Mouse (Mus musculus) cerebellum, adult 9-11 months (tissue): ENCODE measurements around the gene Olfr1124.
"Not testable (repeated sequence)": the region's sequence is repeated elsewhere in the genome, so short reads cannot be mapped to it uniquely, and the experiment has no call there.

ENCODE experiments used
- DNase-seq: peaks from one replicate; pipeline ENCODE4 v3.0.0; 2022

Olfr1124 gene

DNA sequence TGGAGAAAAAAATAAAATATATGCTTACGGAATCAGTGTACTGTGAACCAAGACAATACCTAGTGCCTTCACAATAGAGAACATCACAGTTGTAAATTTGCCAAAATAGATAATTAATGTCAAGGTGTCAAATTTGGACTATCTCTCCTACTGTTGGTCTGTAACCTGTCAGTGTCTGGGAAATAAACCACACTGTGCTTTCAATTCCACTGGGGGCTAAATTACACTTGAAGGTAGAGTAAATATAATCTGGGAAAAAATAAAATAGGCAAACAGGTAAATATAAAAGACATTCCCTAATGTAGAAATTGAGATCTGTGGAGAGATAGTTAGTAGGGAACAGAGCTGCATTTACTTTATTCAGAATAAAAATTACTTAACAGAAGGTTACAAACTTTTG is at the start of gene Olfr1124:
Gene Olfr1124 (plus strand): TSS at position 301 of the 400 bp plus-strand sequence.
- no peak for DNase-seq

DNA sequence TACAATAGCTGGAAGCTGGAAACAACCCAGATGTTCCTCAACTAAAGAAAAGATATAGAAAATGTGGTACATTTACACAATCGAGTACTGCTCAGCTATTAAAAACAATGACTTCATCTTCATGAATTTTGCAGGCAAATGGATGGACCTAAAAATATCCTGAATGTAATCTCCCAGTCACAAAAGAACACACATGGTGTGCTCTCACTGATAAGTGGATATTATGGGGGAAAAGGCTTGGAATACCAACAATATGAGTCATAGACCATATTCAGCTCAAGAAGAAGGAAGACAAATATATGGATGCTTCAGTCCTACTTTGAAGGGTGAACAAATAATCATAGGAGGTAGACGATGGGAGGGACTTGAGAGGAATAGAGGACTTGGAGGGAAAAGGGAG is 46.1 kb upstream of the Olfr1124 start:
- DNase-seq = no peak

DNA sequence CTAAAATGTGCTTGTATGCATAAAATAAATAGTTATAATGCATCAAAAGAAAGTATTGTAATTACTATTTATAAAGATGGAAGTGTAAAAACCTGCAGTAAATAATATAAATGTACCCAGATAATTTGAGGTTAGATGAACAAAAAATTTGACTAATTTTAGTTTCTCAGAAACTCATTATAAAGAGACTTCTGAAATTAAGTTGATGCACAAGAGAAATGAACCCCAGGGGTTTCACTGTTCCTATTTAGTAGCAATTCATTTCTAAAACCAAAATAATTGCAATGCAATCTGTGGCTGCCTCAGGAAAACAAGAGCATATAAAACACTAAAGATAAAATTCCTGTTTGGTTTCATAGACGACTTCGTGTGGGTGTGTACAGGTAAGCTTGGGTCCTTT is 44.5 kb upstream of the Olfr1124 start, which contains the start of gene Olfr1122:
Gene Olfr1122 (plus strand): TSS at position 301 of the 400 bp plus-strand sequence.
- no peak for DNase-seq

DNA sequence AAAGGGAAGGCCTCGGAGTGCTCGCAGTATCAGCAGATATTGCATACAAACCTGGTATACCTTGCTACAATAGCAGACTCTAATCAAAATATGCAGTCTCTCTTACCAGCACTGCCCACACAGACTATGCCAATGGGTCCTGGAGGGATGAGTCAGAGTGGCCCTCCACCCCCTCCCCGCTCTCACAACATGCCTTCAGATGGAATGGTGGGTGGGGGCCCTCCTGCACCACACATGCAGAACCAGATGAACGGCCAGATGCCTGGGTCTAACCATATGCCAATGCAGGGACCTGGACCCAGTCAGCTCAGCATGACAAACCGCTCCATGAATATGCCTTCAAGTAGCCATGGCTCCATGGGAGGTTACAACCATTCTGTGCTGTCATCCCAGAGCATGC is 36.5 kb upstream of the Olfr1124 start:
- not testable (repeated sequence) for DNase-seq

DNA sequence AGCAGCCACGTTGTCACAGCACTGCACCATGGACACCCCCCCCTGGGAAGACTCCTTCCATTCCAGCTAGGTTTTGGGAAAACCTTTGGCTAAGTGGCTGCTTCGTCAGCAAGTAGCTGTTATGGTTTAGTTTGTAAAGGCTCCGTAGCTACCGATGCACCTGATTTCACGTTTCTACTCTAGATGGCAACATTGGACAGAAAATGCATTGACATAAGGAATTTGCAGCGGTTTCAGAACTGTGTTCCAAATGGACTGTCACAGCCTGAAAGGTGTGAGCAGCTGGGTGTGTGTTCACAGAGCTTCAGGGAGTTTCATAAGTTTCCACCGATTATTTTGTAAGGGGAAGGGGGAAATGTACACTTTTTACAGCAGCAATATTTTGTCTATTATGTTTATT is 35.4 kb upstream of the Olfr1124 start:
- DNase-seq = not testable (repeated sequence)

DNA sequence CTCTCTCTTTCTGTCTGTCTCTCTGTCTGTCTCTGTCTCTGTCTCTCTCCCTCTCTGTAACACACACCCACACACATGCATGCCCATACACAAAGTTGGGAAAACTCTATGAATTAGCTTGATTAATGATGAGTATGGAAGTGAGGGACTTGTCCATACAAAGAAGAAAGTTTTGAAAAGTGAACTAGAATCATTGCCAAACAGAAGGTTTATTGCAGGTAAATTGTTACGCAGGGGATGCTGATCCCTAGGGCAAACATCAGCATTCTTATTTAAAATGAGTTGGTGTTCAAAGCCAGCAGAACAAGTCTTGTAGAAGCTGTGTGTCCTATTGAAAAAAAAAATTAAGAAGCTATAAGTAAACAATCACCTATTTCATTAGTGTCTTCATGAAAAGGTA is 13.7 kb upstream of the Olfr1124 start, which contains the start of gene Olfr1123:
Gene Olfr1123 (plus strand): TSS at position 301 of the 400 bp plus-strand sequence.
- DNase-seq = no peak

DNA sequence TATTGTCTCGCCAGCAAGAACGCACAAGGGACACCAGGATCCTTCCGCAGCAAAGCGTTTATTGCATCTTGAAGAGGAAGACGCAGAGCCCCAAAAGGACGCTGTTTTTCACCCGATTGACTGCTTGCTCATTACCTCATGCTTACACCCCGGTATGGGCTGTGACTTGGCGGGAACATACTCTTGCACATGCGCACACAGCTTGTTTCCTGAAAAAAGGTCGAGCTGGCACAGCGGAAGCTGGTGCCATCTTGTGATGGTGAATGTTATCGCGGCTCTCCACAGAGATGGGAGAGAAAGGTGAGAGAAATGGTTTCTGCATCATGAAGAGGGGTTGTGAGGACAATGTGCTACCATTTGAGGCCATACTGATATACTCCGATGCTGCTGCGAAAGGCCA is 7.7 kb downstream of the Olfr1124 start:
- no peak for DNase-seq

DNA sequence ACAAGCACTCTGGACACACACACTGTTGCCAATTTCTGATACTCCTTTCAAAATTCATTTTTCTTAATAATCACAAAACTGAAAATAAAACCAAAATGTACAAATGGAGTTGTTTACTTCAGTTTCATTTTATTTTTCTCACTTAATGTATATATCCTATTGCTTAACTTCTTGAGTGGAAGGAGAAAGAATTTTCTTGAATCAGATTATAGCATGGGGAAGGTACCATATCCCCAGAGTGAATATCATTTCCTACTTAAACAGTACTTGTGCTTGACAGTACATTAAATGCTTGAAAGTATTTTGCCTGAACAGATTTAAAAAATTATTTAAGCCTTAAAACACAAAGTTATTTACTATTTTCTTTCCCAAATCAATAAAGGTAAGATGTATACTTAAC is 23.6 kb downstream of the Olfr1124 start, which contains the start of gene Olfr1126:
Gene Olfr1126 (plus strand): TSS at position 301 of the 400 bp plus-strand sequence.
- no peak for DNase-seq

DNA sequence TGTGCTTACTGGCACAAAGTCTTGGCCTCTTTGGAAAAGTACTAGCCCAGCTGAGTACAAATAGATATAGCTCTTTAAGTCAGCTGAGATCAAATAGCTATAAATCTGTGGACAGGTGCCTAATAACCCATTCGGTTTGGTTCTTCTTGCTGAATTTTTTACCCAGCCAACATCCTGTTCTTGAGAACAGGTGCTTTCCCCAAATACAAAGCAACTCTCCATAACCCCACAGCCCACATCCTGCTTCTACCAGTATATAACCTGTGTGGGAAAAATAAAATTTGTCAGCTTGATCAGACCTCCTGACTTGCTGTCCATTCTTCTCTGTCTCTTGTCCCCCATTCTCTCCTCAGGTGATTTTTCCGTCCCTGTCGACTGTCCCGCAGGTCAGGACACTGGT is 31.7 kb downstream of the Olfr1124 start:
- DNase-seq = no peak

DNA sequence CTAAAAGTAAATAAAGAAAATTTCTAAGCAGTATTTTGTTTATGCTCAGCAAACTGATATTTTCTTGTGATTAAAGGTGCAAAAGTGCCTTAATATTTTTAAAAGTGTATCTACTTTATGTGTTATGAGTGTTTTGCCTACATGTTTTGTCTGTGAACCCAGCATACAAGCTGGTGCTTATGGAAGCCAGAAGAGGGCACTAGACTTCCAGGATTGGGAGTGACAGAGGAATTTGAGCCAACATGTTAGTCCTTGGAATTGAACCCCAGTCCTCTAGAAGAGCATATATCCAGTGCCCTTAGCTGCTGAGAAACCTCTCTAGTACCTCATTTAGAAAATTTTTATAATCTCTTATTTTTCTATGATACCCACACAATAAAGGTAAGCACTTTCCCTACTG is 50.1 kb downstream of the Olfr1124 start:
- DNase-seq = no peak

DNA sequence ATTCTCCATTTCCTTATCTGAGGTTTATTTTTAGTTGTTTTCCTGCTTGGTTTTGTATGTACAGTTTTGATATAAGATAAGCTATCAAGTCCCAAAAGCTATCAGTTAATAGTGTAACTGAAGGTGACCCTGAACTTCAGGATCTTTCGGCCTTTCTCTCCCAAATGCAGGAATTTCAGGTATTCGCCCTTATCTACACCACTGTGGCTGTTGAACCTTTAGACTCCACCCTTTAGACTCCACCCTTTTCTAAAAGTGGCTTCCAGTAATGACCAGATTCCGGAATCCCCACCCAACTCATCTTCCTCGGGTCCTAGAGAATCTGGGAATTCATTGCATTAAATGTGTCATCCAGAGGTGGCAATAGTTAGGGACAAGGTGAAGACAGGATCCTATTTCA is 51.1 kb downstream of the Olfr1124 start:
- DNase-seq = no peak

DNA sequence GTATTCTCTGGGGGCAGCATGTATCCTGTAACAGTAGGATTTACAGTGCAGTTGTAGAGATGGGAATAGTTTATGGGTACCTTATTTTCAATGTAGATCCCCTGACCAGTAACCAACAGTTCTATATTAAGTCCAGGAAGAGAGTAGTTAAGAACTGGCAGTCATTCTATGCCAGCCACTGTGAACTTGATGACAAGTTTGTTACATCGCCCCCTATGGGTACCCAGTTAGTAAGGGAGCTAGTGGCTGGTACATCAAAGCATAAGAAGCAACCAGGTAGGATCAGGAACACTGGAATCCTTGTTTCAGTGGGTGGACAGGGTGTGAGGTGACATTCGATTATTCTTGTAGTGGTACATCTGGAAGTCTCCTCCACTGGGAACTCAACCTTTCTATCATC is 52.2 kb downstream of the Olfr1124 start:
- DNase-seq = no peak
